17 mouse cellular contexts compared by ENCODE assay signal in the genomic region with DNA sequence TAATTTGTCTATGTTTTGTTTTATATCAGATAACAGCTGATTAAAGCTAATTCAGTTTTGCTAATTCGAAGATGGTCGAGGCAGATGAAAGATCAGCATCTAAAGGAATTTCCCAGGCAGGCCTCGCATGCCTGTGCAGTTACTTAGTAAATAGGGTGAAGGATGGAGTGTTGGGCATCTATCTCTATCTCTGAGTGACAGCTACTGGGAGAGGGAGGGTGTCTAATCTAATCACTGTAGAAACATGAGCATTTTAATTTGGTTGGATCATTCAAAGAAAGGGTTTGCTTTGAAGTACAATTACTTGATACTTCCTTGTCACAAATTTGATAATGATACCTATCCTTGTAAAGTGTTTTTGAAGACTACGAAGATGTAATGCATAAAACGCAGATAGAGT.
DNase-seq lines count a peak whose midpoint lies in the region; ATAC-seq and TF ChIP-seq lines count a peak whose summit lies in the region.
"Had no signal": no experiment of that assay in that cellular context is flagged by ENCODE, and none has a peak within 500 bp of the region (broad histone marks: within the 10 kb centered on the region; RNA-seq: fewer than 3 reads in every experiment).

No protein-coding gene starts in this region.

- no peak for DNase-seq in forebrain, embryonic 11.5 days (ENCODE audit: low spot score)
- DNase-seq in left cerebral cortex, adult 2 months (ENCODE audit: extremely low spot score in 1 of 2, low spot score in 2 of 2), result no peak
- no peak for DNase-seq in left cerebral cortex, postnatal 10 days (ENCODE audit: extremely low spot score in 1 of 2, low spot score in 2 of 2)
- no peak for DNase-seq in thymus, adult 2 months
- DNase-seq in urinary bladder, adult 18-20 months (ENCODE audit: low spot score in 2 of 2), result no peak
- DNase-seq: adrenal gland, postnatal 36 days; heart, postnatal 14 days; kidney, postnatal 14 days; layer of hippocampus, adult 9-11 months; lung, adult 2 months; lung, postnatal 4 days; right cerebral cortex, adult 18-20 months; thymus, postnatal 14 days had no signal

- H3K9ac ChIP-seq in forebrain, embryonic 12.5 days, result no peak overlapping the region
- H3K9ac ChIP-seq in forebrain, embryonic 11.5 days (ENCODE audit: low read length), result no peak overlapping the region
- no peak overlapping the region for H3K9ac ChIP-seq in forebrain, embryonic 16.5 days (replicated peaks; ENCODE audit: low read depth, low read length)
- H3K9ac ChIP-seq in midbrain, embryonic 13.5 days (replicated peaks), result no peak overlapping the region

- TF ChIP-seq POLR2A in thymus, adult 2 months (IDR thresholded peaks at IDR 0.05; ENCODE audit: control insufficient read depth, extremely low read depth, insufficient read depth, low read length, poor library complexity), result no peak

- H3K4me2 ChIP-seq in forebrain, embryonic 12.5 days, result peak overlapping the region; percentile 55
- H3K4me2 ChIP-seq in forebrain, embryonic 11.5 days (ENCODE audit: low read depth, low read length, severe bottlenecking), result no peak overlapping the region
- H3K4me2 ChIP-seq in forebrain, embryonic 16.5 days (ENCODE audit: low read length), result peak overlapping the region; percentile 25
- H3K4me2 ChIP-seq in midbrain, embryonic 13.5 days (replicated peaks), result peak overlapping the region; percentile 32

- intact Hi-C loops in left cerebral cortex, adult 2 months (cut with DNase I), result loop anchor here (2.0 to 10.0 kb wide), 2 partner anchors 91 to 267 kb away; no protein-coding TSS in a partner anchor
- intact Hi-C loops in left cerebral cortex, postnatal 10 days (cut with DNase I), result loop anchor here (5.0 kb wide), 2 partner anchors 74 to 76 kb away; no protein-coding TSS in a partner anchor

- WGBS in forebrain, embryonic 12.5 days, result 64% methylated on average over 5 of the region's 5 CpGs
- 68% methylated on average over 5 of the region's 5 CpGs for WGBS in forebrain, embryonic 11.5 days
- WGBS in forebrain, embryonic 16.5 days, result 45% methylated on average over 5 of the region's 5 CpGs
- WGBS in midbrain, embryonic 13.5 days, result 41% methylated on average over 5 of the region's 5 CpGs
- WGBS in thymus, adult 2 months, result 93% methylated on average over 5 of the region's 5 CpGs

- H3K36me3 ChIP-seq in forebrain, embryonic 12.5 days (replicated peaks), result no peaks in the 10 kb centered on the region
- no peaks in the 10 kb centered on the region for H3K36me3 ChIP-seq in forebrain, embryonic 11.5 days (ENCODE audit: control insufficient read depth, insufficient read depth, low read length)
- H3K36me3 ChIP-seq in forebrain, embryonic 16.5 days (ENCODE audit: control insufficient read depth, insufficient read depth), result no peaks in the 10 kb centered on the region
- H3K36me3 ChIP-seq in midbrain, embryonic 13.5 days, result no peaks in the 10 kb centered on the region
- no peaks in the 10 kb centered on the region for H3K36me3 ChIP-seq in thymus, adult 2 months (ENCODE audit: control insufficient read depth, insufficient read depth, low read length)

- no peak overlapping the region for H3K4me3 ChIP-seq in forebrain, embryonic 12.5 days (replicated peaks)
- H3K4me3 ChIP-seq in forebrain, embryonic 11.5 days (ENCODE audit: low read depth, low read length), result no peak overlapping the region
- H3K4me3 ChIP-seq in left cerebral cortex, adult 2 months, result peak overlapping the region; percentile 40
- no peak overlapping the region for H3K4me3 ChIP-seq in forebrain, embryonic 16.5 days (replicated peaks; ENCODE audit: low read length)
- H3K4me3 ChIP-seq in midbrain, embryonic 13.5 days (replicated peaks), result no peak overlapping the region
- no peak overlapping the region for H3K4me3 ChIP-seq in thymus, adult 2 months (ENCODE audit: control insufficient read depth, insufficient read depth, low read length)

- H3K9me3 ChIP-seq in forebrain, embryonic 12.5 days, result no peaks in the 10 kb centered on the region
- no peaks in the 10 kb centered on the region for H3K9me3 ChIP-seq in forebrain, embryonic 11.5 days (ENCODE audit: control insufficient read depth, low read length)
- H3K9me3 ChIP-seq in forebrain, embryonic 16.5 days (ENCODE audit: control insufficient read depth, low read length), result no peaks in the 10 kb centered on the region
- H3K9me3 ChIP-seq in midbrain, embryonic 13.5 days, result no peaks in the 10 kb centered on the region

- no peak for TF ChIP-seq CTCF in left cerebral cortex, adult 2 months (IDR thresholded peaks at IDR 0.05)
- TF ChIP-seq CTCF in thymus, adult 2 months (IDR thresholded peaks at IDR 0.05; ENCODE audit: borderline replicate concordance, control insufficient read depth, extremely low read depth, insufficient read depth, low read length, poor library complexity), result no peak

- H3K4me1 ChIP-seq in forebrain, embryonic 12.5 days, result peaks cover 38% of the 10 kb centered on the region
- H3K4me1 ChIP-seq in forebrain, embryonic 11.5 days (replicated peaks; ENCODE audit: control insufficient read depth, insufficient read depth, low read length), result peaks cover 2% of the 10 kb centered on the region
- peaks cover 23% of the 10 kb centered on the region for H3K4me1 ChIP-seq in forebrain, embryonic 16.5 days (replicated peaks; ENCODE audit: control insufficient read depth, insufficient read depth, low read length)
- H3K4me1 ChIP-seq in midbrain, embryonic 13.5 days (replicated peaks), result peaks cover 42% of the 10 kb centered on the region
- H3K4me1 ChIP-seq in thymus, adult 2 months (replicated peaks; ENCODE audit: control insufficient read depth, insufficient read depth, low read length), result no peaks in the 10 kb centered on the region; the same call in 1 of the 2 replicates

- H3K27ac ChIP-seq in forebrain, embryonic 12.5 days, result no peak overlapping the region
- no peak overlapping the region for H3K27ac ChIP-seq in forebrain, embryonic 11.5 days (ENCODE audit: low read depth, low read length)
- H3K27ac ChIP-seq in left cerebral cortex, adult 2 months, result no peak overlapping the region; the same call in 1 of the 2 replicates
- H3K27ac ChIP-seq in forebrain, embryonic 16.5 days (ENCODE audit: low read length), result no peak overlapping the region
- H3K27ac ChIP-seq in midbrain, embryonic 13.5 days, result peak overlapping the region; percentile 39; the same call in 1 of the 2 replicates
- no peak overlapping the region for H3K27ac ChIP-seq in thymus, adult 2 months (ENCODE audit: control insufficient read depth, insufficient read depth, low read length)

- no peaks in the 10 kb centered on the region for H3K27me3 ChIP-seq in forebrain, embryonic 12.5 days
- H3K27me3 ChIP-seq in forebrain, embryonic 11.5 days (ENCODE audit: control insufficient read depth, insufficient read depth, low read length), result no peaks in the 10 kb centered on the region
- no peaks in the 10 kb centered on the region for H3K27me3 ChIP-seq in forebrain, embryonic 16.5 days (replicated peaks; ENCODE audit: control insufficient read depth, insufficient read depth, low read length)
- no peaks in the 10 kb centered on the region for H3K27me3 ChIP-seq in midbrain, embryonic 13.5 days
- no peaks in the 10 kb centered on the region for H3K27me3 ChIP-seq in thymus, adult 2 months (ENCODE audit: control insufficient read depth, insufficient read depth, low read length)

- no peak for ATAC-seq in forebrain, embryonic 12.5 days (ENCODE audit: low FRiP score)
- no peak for ATAC-seq in forebrain, embryonic 11.5 days (replicated peaks; ENCODE audit: low FRiP score)
- no peak; the same call in 1 of the 2 replicates for ATAC-seq in forebrain, embryonic 16.5 days
- ATAC-seq in midbrain, embryonic 13.5 days, result no peak
- ATAC-seq: activated CD4-positive, CD25-positive, alpha-beta regulatory T cell, adult 4 months had no signal
